Mouse (Mus musculus): Measurements from ENCODE around the gene 3110001I22Rik.

Gene 3110001I22Rik

DNA sequence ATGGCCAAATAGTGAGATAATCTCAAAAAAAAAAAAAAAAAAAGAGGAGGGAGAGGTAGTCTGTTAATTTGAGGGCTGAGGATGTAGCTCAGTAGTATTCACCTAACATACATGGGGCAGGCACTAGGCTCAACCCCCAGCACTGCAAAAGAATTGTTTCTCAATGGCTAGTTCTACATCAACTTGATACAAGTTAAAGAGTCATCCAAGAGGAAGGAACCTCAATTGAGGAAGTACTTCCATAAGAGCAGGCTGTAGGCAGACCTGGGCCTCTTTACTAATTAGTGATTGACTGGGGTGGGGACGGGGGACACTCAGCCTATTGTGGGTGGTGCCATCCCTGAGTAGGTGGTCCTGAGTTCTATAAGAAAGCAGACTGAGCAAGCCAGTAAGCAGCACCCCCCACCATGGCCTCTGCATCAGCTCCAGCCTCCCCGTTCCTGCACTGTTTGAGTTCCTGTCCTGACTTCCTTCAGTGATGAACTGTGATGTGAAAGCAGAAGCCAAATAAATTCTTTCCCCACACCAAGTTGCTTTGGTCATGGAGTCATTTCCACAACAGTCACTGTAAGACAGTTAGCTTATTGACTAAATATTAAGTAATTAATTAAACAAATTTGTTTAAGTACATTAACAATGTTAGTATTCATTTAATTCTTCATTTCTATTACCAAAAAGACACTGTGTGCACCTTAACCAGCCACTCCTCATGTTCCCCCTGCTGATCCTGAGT is 45.3 kb downstream of the 3110001I22Rik start:
- in situ Hi-C loops (cut with MboI, MseI) = no loop called here

- in situ Hi-C loops (cut with MboI, MseI) = no loop called here
Observed at GRCm38 (mm10) chr16:13722937-13723336, 51.2 kb downstream of the 3110001I22Rik start.

GRCm38 (mm10) chr16:13727811-13728335 is 56.1 kb downstream of the 3110001I22Rik start:
- in situ Hi-C loops (cut with MboI, MseI) = no loop called here
